Mouse (Mus musculus): ENCODE measurements around the gene Zfhx3. TPM values are rescaled to one million over a fixed set of nuclear protein-coding genes. Genes with fewer than 3 reads are reported as not detected.

The Zfhx3 gene
- polyA plus RNA-seq, 1 experiment: 6.6 TPM

DNA sequence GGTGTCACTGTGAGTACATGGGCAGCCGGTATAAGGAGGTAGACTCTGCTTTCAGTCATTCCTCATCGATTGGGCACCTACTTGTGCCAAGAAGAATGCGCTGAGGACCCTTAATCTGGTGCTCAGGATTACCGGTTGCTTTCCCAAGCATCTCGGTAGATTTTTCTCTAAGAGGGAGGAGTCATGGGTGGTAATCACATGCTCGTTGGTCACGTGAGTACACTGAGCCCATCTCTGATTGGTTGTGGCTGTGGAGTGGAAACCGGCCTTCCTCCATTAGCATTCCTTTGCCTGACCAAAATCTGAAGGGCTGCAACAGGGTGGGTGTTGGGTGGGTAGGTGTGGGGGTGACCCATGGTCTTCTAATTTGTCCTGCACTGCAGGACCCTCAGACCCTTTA is 421.4 kb downstream of the Zfhx3 start:
- 72% methylated on average over 8 of the region's 8 CpGs for WGBS
- no peaks in the 10 kb centered on the region for H3K4me1 ChIP-seq (ENCODE audit: control insufficient read depth, insufficient read depth, low read length)
- no peak overlapping the region for H3K4me3 ChIP-seq (replicated peaks; ENCODE audit: control insufficient read depth, low read depth, low read length)
- TF ChIP-seq CTCF (IDR thresholded peaks at IDR 0.05; ENCODE audit: control insufficient read depth, insufficient read depth, low read length) (no peak), POLR2A (IDR thresholded peaks at IDR 0.05; ENCODE audit: borderline replicate concordance, control insufficient read depth, low read depth, low read length) (no peak)
- H3K27ac ChIP-seq (ENCODE audit: control insufficient read depth, insufficient read depth, low read depth, low read length, poor library complexity): no peak overlapping the region

DNA sequence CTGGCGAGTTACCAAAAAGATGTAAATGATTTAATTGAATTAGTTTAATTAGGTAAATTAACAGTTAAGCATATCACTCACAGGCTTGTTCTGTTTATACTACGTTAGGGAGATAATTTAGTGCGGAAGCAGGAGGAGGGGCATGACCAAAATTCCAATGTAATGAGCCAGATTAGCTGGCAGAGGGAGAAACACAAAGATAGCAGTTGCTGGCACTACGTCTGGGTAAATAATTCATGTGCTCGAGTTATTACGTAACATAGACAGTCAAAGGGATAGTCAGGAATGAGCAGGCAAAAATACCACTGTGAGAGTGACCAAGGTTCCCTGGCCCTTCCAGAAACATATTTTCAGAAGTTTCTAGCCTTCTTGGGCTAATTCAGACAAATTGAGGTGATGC is 426.6 kb downstream of the Zfhx3 start:
- H3K27ac ChIP-seq (ENCODE audit: control insufficient read depth, insufficient read depth, low read depth, low read length, poor library complexity): no peak overlapping the region
- no peak for TF ChIP-seq POLR2A (IDR thresholded peaks at IDR 0.05; ENCODE audit: borderline replicate concordance, control insufficient read depth, low read depth, low read length)
- no peak for TF ChIP-seq CTCF (IDR thresholded peaks at IDR 0.05; ENCODE audit: control insufficient read depth, insufficient read depth, low read length)
- WGBS: 71% methylated on average over 6 of the region's 6 CpGs
- no peak overlapping the region for H3K4me3 ChIP-seq (replicated peaks; ENCODE audit: control insufficient read depth, low read depth, low read length)
- no peaks in the 10 kb centered on the region for H3K4me1 ChIP-seq (ENCODE audit: control insufficient read depth, insufficient read depth, low read length)

DNA sequence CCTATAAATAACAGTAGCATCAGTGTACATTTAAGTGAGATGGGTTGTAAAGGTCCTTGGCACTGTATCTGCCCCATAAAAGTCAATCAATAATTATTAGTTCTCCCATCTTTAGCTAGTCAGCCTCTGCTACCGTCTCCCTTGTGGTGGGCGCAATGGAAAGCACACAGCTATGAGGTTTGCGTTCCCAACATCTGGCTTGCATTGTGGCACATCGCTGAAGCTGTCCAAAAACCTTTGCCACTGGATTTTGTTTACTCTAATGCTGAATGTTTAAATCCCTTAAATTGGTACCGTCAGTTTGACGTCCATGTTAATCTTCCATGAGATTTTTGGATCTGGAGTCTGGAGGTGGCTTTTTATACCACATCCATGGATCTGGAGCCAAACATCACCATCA is 428.3 kb downstream of the Zfhx3 start:
- no peak overlapping the region for H3K4me3 ChIP-seq (replicated peaks; ENCODE audit: control insufficient read depth, low read depth, low read length)
- TF ChIP-seq POLR2A (IDR thresholded peaks at IDR 0.05; ENCODE audit: borderline replicate concordance, control insufficient read depth, low read depth, low read length): no peak
- no peaks in the 10 kb centered on the region for H3K4me1 ChIP-seq (ENCODE audit: control insufficient read depth, insufficient read depth, low read length)
- 85% methylated on average over 6 of the region's 6 CpGs for WGBS
- H3K27ac ChIP-seq (ENCODE audit: control insufficient read depth, insufficient read depth, low read depth, low read length, poor library complexity): no peak overlapping the region

DNA sequence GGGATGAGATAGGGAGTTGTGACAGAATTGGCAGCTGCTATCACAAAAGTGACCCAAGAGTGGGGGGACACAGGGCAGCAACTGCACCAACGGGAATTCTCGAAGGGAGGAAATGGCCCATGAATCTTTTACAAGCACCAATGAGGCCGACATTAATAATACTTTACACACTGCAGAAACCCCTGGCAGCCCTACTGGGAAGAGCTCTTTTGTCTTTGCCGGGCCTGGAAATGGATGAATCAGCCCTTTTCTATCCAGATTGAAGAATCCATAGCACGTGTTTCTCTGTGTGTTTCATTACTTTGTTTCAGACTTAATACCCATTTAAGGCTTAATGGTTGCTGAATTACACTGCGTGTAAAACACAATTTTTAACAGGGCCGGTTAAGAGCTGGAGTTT is 430.6 kb downstream of the Zfhx3 start:
- 58% methylated on average over 7 of the region's 7 CpGs for WGBS
- TF ChIP-seq POLR2A (IDR thresholded peaks at IDR 0.05; ENCODE audit: borderline replicate concordance, control insufficient read depth, low read depth, low read length) (no peak), CTCF (IDR thresholded peaks at IDR 0.05; ENCODE audit: control insufficient read depth, insufficient read depth, low read length) (no peak)
- no peak overlapping the region for H3K27ac ChIP-seq (ENCODE audit: control insufficient read depth, insufficient read depth, low read depth, low read length, poor library complexity)
- no peaks in the 10 kb centered on the region for H3K4me1 ChIP-seq (ENCODE audit: control insufficient read depth, insufficient read depth, low read length)
- H3K4me3 ChIP-seq (replicated peaks; ENCODE audit: control insufficient read depth, low read depth, low read length): no peak overlapping the region

DNA sequence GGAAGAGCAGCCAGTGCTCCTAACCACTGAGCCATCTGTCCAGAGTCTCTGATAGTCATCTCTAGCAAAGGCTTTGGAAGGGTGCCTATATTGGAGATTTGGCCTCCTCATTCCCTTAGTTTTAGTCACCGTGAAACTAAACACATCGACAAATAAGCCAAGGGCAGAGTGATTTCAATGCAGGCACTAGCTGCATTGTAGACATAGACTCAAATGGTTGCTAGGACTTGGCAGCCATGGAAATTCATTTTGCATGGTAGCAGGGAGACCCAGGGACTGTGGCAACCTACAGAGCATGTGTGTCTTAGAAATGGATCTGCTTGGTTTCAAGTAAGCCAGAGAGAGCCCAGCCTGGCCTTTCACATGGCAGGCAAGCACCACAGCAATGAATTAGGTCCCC is 435.6 kb downstream of the Zfhx3 start:
- Histone ChIP-seq H3K27ac (ENCODE audit: control insufficient read depth, insufficient read depth, low read depth, low read length, poor library complexity) (no peak overlapping the region), H3K4me1 (ENCODE audit: control insufficient read depth, insufficient read depth, low read length) (no peaks in the 10 kb centered on the region), H3K4me3 (replicated peaks; ENCODE audit: control insufficient read depth, low read depth, low read length) (no peak overlapping the region)
- WGBS: 93% methylated on average over 2 of the region's 2 CpGs
- TF ChIP-seq CTCF (IDR thresholded peaks at IDR 0.05; ENCODE audit: control insufficient read depth, insufficient read depth, low read length): no peak
- TF ChIP-seq POLR2A (IDR thresholded peaks at IDR 0.05; ENCODE audit: borderline replicate concordance, control insufficient read depth, low read depth, low read length): no peak

DNA sequence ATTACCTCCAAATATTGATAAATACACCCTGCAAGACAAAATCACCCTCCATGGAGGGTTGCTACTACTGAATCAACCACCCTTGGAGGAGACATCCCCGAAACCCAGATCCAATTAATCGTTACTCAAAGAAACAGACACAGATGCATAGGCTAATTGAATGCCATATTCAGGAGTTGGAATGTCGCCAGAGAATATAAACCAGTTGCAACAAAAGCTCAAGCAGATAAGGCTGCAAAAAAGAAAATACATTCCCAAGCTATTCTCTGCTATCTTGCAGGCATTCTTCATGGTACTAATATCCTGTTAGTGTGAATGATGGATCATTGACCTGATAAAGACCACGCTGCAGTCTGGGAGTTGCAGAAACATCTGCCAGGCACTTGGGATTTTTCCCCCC is 440.7 kb downstream of the Zfhx3 start:
- no peak for TF ChIP-seq POLR2A (IDR thresholded peaks at IDR 0.05; ENCODE audit: borderline replicate concordance, control insufficient read depth, low read depth, low read length)
- no peak for TF ChIP-seq CTCF (IDR thresholded peaks at IDR 0.05; ENCODE audit: control insufficient read depth, insufficient read depth, low read length)
- WGBS: 69% methylated on average over 4 of the region's 4 CpGs

DNA sequence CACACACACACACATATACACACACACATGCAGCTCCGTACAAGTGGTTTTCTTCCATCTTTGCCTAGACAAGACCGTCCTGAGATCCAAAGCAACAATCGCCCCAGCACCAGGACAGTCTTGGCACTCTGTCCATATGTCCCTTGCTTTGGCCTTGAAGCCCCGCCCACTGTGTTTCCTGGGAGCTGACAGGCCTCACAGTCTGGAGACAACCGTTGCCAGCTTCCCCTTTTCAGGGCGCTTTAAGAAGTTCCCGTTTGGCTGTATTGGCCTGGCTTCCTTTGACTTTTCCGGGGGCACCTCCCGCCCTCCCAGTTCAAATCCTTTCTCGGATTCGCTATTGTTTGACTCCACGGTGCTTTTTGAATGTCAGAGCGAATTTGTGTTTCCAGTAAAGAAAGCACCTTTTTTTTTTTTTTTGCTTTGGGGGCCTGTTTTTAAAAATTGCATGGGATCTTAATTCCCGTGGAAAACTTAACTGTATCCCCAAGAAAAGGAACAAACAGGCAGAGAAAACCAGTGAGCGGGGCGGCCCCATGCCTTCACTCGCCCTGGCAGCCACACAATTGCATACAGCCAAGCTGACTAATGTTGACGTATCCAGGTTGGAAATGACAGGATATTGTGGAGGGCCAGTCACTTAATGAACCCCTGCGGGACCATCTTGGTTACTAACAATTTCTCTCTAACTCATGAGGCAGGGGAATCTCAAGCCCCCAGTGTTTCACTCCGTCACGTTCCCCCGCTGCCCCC is 444.9 kb downstream of the Zfhx3 start:
- Histone ChIP-seq H3K4me1 (ENCODE audit: control insufficient read depth, insufficient read depth, low read length) (no peaks in the 10 kb centered on the region), H3K27ac (ENCODE audit: control insufficient read depth, insufficient read depth, low read depth, low read length, poor library complexity) (no peak overlapping the region), H3K4me3 (replicated peaks; ENCODE audit: control insufficient read depth, low read depth, low read length) (no peak overlapping the region)
- TF ChIP-seq CTCF (IDR thresholded peaks at IDR 0.05; ENCODE audit: control insufficient read depth, insufficient read depth, low read length) (no peak), POLR2A (IDR thresholded peaks at IDR 0.05; ENCODE audit: borderline replicate concordance, control insufficient read depth, low read depth, low read length) (no peak)
- WGBS: 22% methylated on average over 22 of the region's 22 CpGs

More for the DNA sequence above, 440.7 kb downstream of the Zfhx3 start:
- no peaks in the 10 kb centered on the region for H3K4me1 ChIP-seq (ENCODE audit: control insufficient read depth, insufficient read depth, low read length)
- H3K27ac ChIP-seq (ENCODE audit: control insufficient read depth, insufficient read depth, low read depth, low read length, poor library complexity): no peak overlapping the region
- no peak overlapping the region for H3K4me3 ChIP-seq (replicated peaks; ENCODE audit: control insufficient read depth, low read depth, low read length)

DNA sequence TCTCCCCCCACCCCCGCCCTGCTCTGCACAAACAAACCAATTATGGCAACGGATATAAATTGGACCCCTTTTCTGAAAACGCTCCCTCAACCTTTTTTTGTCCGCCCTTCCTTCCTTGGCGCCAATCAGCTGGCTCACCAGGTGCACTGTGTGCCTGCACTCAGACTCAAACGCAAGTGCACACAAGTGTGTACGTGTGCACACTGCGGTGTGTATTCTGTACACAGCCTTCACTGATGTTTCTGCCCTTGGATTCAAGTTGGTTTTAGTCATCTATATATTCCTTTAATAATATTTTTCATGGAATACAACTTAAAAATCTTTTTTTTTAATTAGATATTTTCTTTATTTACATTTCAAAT is 445.4 kb downstream of the Zfhx3 start:
- WGBS: 79% methylated on average over 8 of the region's 8 CpGs
- Histone ChIP-seq H3K27ac (ENCODE audit: control insufficient read depth, insufficient read depth, low read depth, low read length, poor library complexity) (no peak overlapping the region), H3K4me1 (ENCODE audit: control insufficient read depth, insufficient read depth, low read length) (no peaks in the 10 kb centered on the region), H3K4me3 (replicated peaks; ENCODE audit: control insufficient read depth, low read depth, low read length) (no peak overlapping the region)
- TF ChIP-seq CTCF (IDR thresholded peaks at IDR 0.05; ENCODE audit: control insufficient read depth, insufficient read depth, low read length): no peak
- no peak for TF ChIP-seq POLR2A (IDR thresholded peaks at IDR 0.05; ENCODE audit: borderline replicate concordance, control insufficient read depth, low read depth, low read length)

DNA sequence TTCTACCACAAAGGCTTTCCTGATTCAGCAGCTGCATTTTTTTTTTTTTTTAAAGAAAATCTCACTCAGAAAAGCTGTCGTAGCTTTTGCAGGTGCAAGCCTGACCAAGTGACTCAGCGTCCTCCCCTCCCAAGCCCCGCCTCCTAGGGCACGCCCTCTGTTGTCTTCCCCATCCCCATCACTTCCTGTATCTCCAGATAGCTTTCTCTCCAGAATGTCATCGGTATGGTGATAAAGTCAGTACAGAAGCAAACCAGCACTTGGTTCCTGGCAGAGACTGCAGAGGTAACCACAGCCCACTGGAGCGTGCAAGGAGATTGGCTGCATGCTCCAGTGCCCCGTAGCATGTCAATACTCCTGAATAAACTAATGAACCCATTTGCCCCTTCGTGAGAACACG is 450.5 kb downstream of the Zfhx3 start:
- no peak overlapping the region for H3K4me3 ChIP-seq (replicated peaks; ENCODE audit: control insufficient read depth, low read depth, low read length)
- no peaks in the 10 kb centered on the region for H3K4me1 ChIP-seq (ENCODE audit: control insufficient read depth, insufficient read depth, low read length)
- H3K27ac ChIP-seq (ENCODE audit: control insufficient read depth, insufficient read depth, low read depth, low read length, poor library complexity): no peak overlapping the region
- WGBS: 10% methylated on average over 9 of the region's 9 CpGs
- no peak for TF ChIP-seq POLR2A (IDR thresholded peaks at IDR 0.05; ENCODE audit: borderline replicate concordance, control insufficient read depth, low read depth, low read length)
- no peak for TF ChIP-seq CTCF (IDR thresholded peaks at IDR 0.05; ENCODE audit: control insufficient read depth, insufficient read depth, low read length)
